Mouse (Mus musculus) C2C12 (cell line): ENCODE results near the gene Amer2. TPM values are rescaled to one million over a fixed set of nuclear protein-coding genes. Genes with fewer than 3 reads are reported as not detected.

Experiments
- H3K27me3 ChIP-seq: one replicate; pipeline ENCODE4 v1.6.1; 2011; ENCODE audit not compliant: control insufficient read depth, insufficient read depth, insufficient read length
- H3K36me3 ChIP-seq: one replicate; pipeline ENCODE4 v1.6.1; 2011; ENCODE audit not compliant: control insufficient read depth, insufficient read depth
- H3K4me3 ChIP-seq: one replicate; pipeline ENCODE4 v1.5.1; 2011; ENCODE audit warnings: mild to moderate bottlenecking, control low read depth; ENCODE audit not compliant: poor library complexity, insufficient read depth, severe bottlenecking
- H3K79me2 ChIP-seq: one replicate; pipeline ENCODE4 v1.6.1; 2011; ENCODE audit not compliant: control insufficient read depth, insufficient read depth
- H3K79me3 ChIP-seq: one replicate; pipeline ENCODE4 v1.6.1; 2011; ENCODE audit warnings: low read depth, control low read depth
- H3ac ChIP-seq: one replicate; pipeline ENCODE3; 2011; ENCODE audit warnings: low read depth; ENCODE audit not compliant: control insufficient read depth, insufficient read length
- CEBPB ChIP-seq: IDR thresholded peaks from one replicate; pipeline ENCODE4 v1.6.1; 2011; ENCODE audit warnings: low read depth, mild to moderate bottlenecking, control low read depth, moderate library complexity
- CTCF ChIP-seq: IDR thresholded peaks from one replicate; pipeline ENCODE4 v1.5.1; 2011; ENCODE audit not compliant: control insufficient read depth, insufficient read depth, insufficient read length
- FOSL1 ChIP-seq: IDR thresholded peaks from one replicate; pipeline ENCODE4 v1.8.0; 2011; ENCODE audit warnings: mild to moderate bottlenecking, low read length; ENCODE audit not compliant: poor library complexity, insufficient read depth, severe bottlenecking
- MAX ChIP-seq: IDR thresholded peaks from one replicate; pipeline ENCODE4 v1.6.1; 2011; ENCODE audit warnings: mild to moderate bottlenecking, control low read depth
- MYOD1 ChIP-seq: IDR thresholded peaks from one replicate; pipeline ENCODE4 v1.6.1; 2011; ENCODE audit warnings: low read depth; ENCODE audit not compliant: control insufficient read depth, insufficient read length
- MYOG ChIP-seq: IDR thresholded peaks from one replicate; pipeline ENCODE4 v1.6.1; 2011; ENCODE audit not compliant: control insufficient read depth, insufficient read length; ENCODE audit errors: extremely low read depth
- USF1 ChIP-seq: IDR thresholded peaks from one replicate; pipeline ENCODE4 v1.6.1; 2011; ENCODE audit warnings: low read depth, mild to moderate bottlenecking, control low read depth, moderate library complexity
- polyA plus RNA-seq: library from polyadenylated mRNA; unstranded; fragments of >200 nt; fragmentation: generic; extraction: Trizol; gene quantifications from one replicate; pipeline ENCODE4 v1.2.1, GENCODE M21; 2012; ENCODE audit warnings: missing spikeins

Gene Amer2
- polyA plus RNA-seq, 1 experiment = under 0.01 TPM

GRCm38 (mm10) chr14:60366729-60367128 lies 6.3 kb upstream of the Amer2 start:
- TF ChIP-seq MYOD1 (no peak), MYOG (no peak), MAX (no peak), CEBPB (no peak), USF1 (no peak), FOSL1 (no peak), CTCF (no peak)
- H3K79me3 ChIP-seq = no peaks in the 10 kb centered on the region
- no peak overlapping the region for H3K4me3 ChIP-seq
- H3ac ChIP-seq = no peak overlapping the region
- peaks cover 3% of the 10 kb centered on the region for H3K27me3 ChIP-seq
- no peaks in the 10 kb centered on the region for H3K36me3 ChIP-seq
- H3K79me2 ChIP-seq = no peaks in the 10 kb centered on the region

GRCm38 (mm10) chr14:60368769-60369666 lies 4.0 kb upstream of the Amer2 start:
- no peak for TF ChIP-seq MYOD1
- no peak for TF ChIP-seq CEBPB
- TF ChIP-seq MAX = no peak
- no peak for TF ChIP-seq USF1
- no peak for TF ChIP-seq FOSL1
- TF ChIP-seq MYOG = no peak
- no peak for TF ChIP-seq CTCF
- H3K4me3 ChIP-seq = no peak overlapping the region
- no peaks in the 10 kb centered on the region for H3K36me3 ChIP-seq
- no peak overlapping the region for H3ac ChIP-seq
- H3K79me3 ChIP-seq = no peaks in the 10 kb centered on the region
- no peaks in the 10 kb centered on the region for H3K79me2 ChIP-seq
- peaks cover 10% of the 10 kb centered on the region for H3K27me3 ChIP-seq

- Histone ChIP-seq H3K4me3 (no peak overlapping the region), H3K36me3 (no peaks in the 10 kb centered on the region)
Measured at GRCm38 (mm10) chr14:60369667-60370315, 3.3 kb upstream of the Amer2 start.

GRCm38 (mm10) chr14:60377107-60377506 lies 4.0 kb downstream of the Amer2 start:
- Histone ChIP-seq H3ac (no peak overlapping the region), H3K36me3 (no peaks in the 10 kb centered on the region), H3K27me3 (peaks cover 39% of the 10 kb centered on the region), H3K79me3 (no peaks in the 10 kb centered on the region), H3K79me2 (no peaks in the 10 kb centered on the region), H3K4me3 (no peak overlapping the region)
- TF ChIP-seq USF1 = no peak
- TF ChIP-seq CTCF = no peak
- TF ChIP-seq MAX = no peak
- no peak for TF ChIP-seq MYOD1
- no peak for TF ChIP-seq MYOG
- TF ChIP-seq FOSL1 = no peak

More at GRCm38 (mm10) chr14:60369667-60370315, 3.3 kb upstream of the Amer2 start:
- no peaks in the 10 kb centered on the region for H3K79me2 ChIP-seq
- peaks cover 10% of the 10 kb centered on the region for H3K27me3 ChIP-seq
- no peak overlapping the region for H3ac ChIP-seq
- no peak for TF ChIP-seq MYOG
- no peak for TF ChIP-seq FOSL1
- no peak for TF ChIP-seq USF1
- TF ChIP-seq CEBPB = no peak
- TF ChIP-seq MYOD1 = no peak
- no peak for TF ChIP-seq CTCF
- no peak for TF ChIP-seq MAX
- no peaks in the 10 kb centered on the region for H3K79me3 ChIP-seq

- Histone ChIP-seq H3K36me3 (no peaks in the 10 kb centered on the region), H3K79me3 (no peaks in the 10 kb centered on the region), H3K79me2 (no peaks in the 10 kb centered on the region), H3K27me3 (peaks cover 37% of the 10 kb centered on the region), H3ac (no peak overlapping the region), H3K4me3 (no peak overlapping the region)
- TF ChIP-seq USF1 (no peak), FOSL1 (no peak), MYOD1 (no peak), MYOG (no peak), CEBPB (no peak), MAX (no peak), CTCF (no peak)
Measured at GRCm38 (mm10) chr14:60377546-60377945, 4.5 kb downstream of the Amer2 start.
